Mouse (Mus musculus) heart, adult 9 months (tissue): ENCODE results near the gene Serinc5.
A peak's percentile ranks its signal among the peaks of the same experiment; 100 is the strongest.
"Not testable (repeated sequence)": the region's sequence is repeated elsewhere in the genome, so short reads cannot be mapped to it uniquely, and the experiment has no call there.

ENCODE experiments used
- DNase-seq, 2 experiments: peaks; one replicate each; pipeline ENCODE4 v3.0.0; 2022; ENCODE audit warnings: low spot score in 2 of 2

The Serinc5 gene

DNA sequence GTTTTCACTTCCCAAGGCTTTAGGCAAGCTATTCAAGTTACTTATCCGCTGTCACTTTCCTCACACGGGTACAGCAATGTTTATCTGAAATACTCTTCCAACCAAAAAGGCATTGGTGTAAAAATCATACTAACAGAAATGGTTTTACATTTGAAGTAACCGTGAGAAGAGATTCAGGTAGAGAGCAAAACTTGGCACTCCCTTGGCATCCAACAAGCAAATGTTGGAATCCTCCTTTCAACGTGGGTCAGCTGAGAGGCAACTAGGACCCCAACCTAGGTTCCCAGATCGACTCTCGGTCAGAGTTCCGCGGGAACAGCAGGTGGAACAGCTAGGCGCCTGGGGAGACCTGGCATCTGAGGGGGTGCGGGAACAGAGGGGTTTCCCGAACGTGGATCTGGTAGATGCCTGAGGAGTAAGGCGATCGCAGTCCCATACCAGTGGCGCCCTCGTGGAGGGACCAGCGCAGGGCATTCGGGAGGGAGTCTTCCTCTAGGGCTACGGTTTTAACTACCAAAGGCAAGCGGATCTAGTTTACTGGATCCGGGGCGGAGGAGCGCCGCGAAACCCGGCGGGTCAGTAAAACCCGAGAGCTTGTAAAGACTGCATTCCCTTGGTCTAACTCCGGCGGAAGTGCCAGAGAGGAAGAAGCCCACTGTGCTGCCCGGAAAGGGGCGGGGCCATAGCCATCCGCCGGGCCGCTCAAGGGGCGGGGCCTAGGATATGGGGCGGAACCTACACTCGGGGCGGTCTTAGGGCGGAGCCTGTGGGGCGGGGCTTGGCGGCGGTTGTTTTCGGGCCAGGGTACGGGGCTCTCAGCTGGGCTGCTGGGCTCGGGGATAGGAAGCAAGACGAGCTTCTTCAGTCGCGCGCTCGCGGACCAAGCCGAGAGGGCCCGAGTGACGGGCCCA lies at the start of gene Serinc5:
Serinc5 (plus strand) TSS at position 781 of the 911 bp plus-strand sequence.
- DNase-seq = peak; percentile 97 to 98

DNA sequence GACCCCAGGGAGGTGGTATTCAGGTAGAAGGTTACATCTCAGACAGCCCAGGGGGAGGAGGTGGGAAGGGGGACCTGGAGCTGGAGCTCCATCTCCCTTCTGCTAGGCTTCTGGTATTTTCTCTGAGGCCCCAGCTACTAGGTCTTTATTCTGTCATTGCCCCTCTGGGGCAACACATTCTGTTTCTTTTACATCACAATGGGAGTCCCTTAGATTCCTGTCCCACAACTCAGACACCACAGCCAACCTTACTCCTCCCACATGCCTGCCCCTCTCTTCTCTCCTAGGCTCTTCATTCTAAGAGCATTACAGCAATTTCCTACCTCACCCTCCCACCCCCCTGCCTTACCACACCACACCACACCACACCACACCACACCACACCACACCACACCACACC lies 34.8 kb upstream of the Serinc5 start, which contains the start of gene Spz1:
Spz1 (minus strand) TSS at position 101 of the 400 bp plus-strand sequence.
- no peak for DNase-seq

DNA sequence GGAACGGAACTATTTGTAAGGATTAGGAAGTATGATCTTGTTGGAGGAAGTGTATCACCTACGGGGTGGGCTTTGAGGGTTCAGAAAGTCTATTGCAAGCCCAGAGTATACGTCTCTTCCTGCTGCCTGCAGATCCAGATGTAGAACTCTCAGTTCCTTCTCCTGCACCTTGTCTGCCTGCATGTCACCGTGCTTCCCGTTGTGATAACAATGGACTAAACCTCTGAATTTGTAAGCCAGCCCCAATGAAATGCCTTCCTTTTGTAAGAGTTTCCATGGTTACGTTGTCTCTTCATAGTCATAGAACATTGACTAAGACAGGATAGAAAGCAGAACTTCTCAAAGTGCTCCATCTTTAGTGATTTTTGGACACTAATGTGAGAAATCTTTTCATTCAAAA lies 34.2 kb upstream of the Serinc5 start:
- DNase-seq = no peak

DNA sequence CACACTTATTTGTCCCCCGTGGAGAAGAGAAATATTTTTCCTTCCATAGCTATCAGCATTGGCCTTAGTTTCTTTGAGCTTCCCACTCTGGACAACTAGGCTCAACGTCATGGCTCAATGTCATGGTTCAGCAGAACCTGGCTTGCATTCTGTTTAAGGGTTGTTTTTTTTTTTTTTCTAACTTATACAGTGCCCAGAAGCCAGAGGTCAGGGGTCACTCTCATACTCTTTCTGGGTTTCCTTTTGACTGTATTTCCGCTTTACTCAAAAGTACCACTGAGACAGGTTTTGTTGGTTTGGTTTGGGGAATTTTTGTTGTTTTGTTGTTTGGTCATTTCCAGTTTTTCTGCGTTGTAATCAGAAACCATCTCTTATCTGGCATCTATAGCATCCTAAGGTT lies 32.7 kb upstream of the Serinc5 start:
- DNase-seq = no peak

DNA sequence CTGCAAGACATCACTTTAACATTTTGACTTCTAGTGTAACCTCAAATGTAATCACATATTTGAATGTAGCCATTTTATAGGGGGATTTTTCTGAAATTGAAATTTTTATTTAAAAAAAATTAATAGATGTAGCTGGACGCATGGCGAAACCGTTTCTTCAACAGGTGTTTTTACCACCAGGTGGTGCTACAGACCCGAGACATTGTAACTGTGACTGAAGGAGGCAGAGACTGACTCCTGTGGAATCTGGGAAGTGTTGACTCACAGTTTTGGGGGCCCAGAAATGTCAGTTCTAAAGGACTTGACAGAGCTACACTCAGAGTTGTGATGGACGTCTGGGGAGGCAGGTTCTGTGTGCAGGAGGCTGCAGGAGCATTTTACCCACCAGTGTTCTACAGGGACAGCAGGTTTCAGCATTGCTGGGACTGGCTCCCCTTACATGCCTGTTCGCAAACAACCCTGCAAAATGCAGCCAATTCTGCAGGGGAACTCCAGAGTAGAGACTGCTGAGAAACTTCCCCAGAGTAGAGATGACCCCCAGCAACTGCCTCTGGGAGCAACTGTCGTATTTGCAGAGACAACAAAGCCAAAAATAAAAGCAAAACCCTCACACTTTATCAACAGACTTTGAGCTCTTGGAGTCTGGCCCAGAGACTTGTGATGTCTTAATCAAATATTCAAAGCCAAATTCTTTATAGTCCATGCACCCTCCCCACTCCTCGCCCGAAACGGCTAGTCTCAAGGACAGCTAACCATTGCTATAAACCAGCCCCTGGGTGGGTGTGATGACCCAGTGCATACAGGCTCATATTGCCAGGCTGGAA lies 30.5 kb upstream of the Serinc5 start:
- peak; percentile 31 to 73 for DNase-seq

DNA sequence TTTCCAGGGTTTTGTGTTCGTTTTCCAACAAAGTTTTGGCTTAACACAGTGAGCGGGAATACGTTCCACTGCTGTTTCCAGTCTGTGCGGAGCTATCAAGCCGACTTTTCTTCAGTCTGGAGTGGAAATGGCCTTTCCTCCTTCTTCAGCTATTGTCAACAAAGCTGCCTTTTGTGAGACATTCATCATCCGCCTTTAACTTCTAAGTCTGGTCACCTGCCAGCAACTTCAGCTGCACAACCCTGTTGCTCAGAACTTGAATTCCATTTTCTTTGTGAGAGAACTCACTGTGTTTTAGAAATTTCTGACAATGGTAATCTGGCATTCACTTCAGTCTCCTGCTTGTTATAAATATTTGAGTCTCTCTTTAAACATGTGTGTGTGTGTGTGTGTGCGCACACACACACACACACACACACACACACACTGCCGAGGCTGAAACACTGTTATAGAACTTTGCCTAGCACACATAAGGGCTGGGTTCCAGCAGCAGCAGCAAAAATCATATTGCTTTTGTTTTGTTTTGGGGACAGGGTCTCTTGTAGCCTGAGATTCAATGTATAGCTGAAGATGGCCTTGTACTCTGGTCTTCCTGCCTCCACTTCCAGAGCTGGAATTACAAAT lies 26.7 kb upstream of the Serinc5 start:
- no peak for DNase-seq

DNA sequence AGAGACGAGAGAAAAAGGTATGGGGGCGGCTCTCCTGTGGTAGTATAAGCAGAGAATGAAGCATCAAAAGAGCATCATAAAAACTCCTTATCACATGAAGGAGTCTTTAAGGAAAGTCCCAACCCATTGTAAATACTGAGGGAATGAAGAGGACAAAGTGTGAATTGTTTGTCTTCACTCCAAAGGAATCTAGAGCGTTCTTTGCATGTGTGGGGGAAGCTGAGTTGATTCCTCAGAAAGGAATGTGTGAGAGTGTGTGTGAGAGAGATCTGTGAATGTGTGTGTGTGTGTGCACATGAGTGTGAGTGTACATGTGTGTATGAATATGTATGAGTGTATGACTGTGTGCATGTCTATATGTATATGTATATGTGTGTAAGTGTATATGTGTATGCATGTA lies 22.2 kb upstream of the Serinc5 start:
- DNase-seq = no peak

DNA sequence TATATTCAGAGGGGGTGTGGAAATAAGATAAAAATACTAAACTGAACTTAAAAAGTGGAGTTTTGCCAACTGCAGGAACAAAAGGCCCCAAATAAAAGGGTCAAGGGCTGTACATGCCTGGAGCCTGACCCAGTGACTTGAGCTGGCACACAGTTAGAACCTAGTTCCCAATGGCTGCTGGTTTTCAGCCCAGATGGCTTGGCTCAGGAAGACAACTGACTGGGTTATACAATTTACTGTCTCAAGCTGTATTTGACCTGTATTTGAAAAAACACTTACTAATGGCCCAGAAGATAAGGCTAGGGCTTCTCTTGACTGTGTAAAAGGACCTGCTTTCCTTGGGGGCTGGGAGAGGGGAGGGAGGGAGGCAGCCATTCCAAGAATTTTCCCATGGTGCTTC lies 21.6 kb upstream of the Serinc5 start:
- no peak for DNase-seq

DNA sequence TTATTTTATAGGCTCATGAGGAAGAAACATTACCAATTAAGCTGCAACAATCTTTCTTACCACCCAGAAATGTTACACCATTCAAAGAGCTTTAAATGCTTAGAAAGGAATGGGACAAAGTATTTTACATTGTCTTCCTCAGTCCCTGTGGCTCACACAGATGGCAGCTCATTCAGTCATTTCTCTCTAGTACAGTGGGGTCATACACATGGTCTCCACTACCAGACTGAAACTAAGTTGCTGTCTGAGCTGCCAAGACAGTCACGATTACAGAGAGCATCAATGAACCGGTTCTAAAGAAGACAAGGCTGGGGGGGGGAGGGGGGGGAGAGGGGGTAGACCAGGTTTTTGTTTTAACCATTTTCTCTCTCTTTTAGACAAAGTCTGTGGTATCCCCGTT lies 19.7 kb upstream of the Serinc5 start:
- no peak for DNase-seq

DNA sequence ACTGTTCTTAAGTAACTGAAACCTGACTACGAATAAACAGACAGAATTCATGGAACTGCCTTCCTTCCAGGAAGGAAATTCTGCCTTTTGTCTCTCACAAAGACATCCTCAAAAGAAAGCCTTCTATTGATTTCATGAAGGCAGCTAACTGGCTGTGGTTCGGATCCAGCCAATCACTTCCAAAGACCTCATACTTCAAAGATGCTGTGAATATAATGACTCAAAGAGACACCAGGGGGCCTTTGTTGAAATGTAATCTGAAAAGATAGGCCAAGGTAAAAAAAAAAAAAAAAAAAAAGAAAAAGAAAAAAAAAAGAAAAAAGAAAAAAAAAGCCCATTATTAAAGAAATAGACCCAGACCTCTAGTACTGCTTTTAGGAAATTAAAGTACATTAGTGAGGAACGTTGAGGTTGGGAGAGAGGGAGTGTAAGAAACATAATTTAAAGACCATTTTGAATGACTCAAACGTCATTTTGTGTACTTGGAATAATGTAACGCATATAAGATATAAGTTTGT lies 18.6 kb upstream of the Serinc5 start:
- no peak for DNase-seq

DNA sequence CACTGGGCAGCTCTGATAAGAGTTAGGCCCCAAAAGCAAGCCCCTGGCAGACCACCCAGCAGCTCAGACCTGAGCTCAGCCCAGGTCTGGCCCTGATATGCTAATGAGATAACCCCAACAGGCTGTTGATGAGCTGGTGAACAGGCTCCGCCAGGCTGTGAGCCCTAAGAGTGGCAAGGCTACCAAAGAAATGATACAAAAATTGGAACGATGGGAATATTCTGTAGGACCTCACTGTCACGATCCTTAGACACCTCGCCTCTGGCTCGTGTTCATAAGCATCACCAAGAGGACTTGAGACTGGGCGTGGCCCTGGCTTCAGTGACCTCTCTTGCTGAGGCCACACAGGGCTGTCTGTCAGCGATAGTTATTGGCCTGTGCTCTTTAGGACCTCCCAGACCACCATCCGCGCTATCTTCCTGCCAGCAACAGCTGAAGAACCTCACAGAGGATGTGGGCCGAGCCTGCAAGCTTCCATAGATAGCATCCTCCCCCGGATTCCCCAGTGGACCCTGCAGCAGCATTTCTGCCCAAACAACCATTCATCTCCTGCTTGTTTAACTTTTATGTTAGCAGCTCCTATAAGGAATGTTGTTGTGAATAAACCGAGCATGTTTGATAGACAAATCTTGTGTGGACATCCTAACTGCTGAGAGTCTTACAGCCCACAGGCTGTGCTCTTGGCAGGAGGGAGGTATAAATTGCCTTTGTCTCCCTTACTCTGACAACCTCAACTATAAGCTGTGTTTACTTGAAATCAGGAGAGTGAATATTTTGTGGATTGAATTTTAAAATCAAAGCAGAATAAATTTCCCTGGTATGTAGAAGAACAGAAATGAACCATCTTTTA lies 17.9 kb upstream of the Serinc5 start:
- DNase-seq = peak; percentile 39 to 48

DNA sequence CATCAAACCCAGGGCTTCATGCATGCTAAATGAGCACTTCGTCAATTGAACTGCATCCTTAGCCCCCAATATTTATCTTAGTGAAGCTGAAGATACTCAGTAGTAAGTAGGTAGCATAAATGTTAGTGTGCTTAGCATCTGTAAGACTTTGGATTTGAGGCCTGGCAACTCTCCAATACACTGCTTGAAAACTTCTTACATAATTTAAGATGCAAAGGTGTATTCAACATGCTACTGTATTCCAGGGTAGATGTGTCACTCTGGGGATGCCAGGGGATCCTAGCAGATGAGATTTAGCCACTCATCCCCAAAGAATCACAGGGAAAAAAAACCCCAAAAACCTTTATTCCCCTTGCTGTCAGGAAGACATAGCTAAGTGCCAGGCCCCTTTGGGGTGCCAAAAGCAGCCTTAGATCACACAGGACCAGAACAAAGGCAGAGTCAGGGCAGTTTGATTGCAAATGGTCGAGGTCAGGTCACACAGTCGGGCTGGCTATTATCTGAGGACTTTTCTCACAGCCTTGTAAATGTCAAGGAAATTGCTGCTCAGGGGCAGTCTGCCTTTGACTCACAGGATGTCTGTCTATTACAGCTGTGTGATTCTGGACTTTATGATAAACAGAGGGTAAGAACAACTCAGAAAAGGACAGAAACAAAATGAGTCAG lies 17.0 kb upstream of the Serinc5 start:
- DNase-seq = no peak

DNA sequence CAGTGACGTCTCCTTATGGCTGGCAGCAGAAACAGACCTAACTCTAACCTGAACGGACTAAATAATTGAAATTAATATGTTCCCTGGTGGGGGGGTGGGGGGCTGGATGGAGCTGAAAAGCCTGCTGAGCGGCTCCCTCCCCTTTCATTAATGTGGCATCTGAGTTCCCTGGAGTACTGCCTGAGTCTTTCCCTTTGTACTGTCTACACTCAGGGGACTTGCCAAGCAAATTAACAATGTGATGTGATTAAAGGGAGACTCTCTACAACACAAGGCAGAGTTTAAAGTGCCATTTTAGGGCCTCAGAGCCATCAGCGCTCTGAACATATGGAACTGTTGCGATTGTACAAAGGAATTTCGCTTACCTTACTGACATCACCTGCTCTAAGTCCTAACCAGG lies 16.4 kb upstream of the Serinc5 start:
- DNase-seq = no peak

DNA sequence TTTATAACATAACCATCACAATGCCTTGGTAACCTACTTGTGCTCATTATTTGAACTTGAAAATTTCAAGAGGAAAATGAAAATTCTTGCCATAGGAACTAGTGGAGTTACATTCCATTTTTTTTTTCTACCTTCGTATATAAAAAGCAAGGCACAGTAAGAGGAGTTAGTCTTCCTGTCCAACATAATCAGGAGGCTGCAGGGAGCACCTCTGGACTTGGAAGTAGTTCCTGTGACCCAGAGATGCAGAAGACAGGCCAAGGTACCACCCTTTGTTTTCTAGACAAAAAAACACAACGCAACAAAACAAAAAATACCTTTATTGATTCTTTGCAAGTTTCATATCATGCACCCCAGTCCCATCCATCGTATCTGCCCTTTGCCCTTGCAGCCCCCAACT lies 16.0 kb upstream of the Serinc5 start:
- DNase-seq = no peak

DNA sequence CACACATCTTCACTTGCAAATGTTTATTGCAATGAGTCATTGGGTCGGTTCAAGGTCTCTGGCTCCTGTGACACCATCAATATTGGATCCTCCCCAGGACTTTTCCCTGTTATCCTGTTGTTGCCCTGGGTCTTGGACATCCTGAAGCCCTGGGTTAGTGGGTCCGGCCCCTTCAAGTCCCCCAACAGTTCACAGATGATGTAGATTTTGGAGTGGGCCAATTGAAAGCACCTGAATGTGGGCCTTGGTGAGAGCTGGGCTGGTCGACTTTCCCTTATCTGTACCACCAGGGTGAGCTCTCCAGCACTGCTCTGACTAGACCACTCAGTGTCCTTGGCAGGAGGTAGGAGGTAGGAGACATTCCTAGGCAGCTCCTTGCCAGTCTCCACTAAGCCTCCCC lies 15.5 kb upstream of the Serinc5 start:
- DNase-seq = no peak

DNA sequence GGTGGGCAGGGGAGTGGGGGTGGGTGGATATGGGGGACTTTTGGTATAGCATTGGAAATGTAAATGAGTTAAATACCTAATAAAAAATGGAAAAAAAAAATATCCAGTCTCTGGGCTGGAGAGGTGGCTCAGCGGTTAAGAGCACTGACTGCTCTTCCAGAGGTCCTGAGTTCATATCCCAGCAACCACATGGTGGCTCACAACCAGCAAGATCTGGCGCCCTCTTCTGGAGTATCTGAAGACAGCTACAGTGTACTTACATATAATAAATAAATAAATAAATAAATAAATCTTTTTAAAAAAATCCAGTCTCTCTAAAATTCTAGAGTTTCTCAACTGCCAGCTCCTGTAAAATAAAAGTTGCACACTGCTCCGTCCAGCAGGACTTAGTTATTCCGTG lies 5.6 kb upstream of the Serinc5 start:
- DNase-seq = not testable (repeated sequence)

DNA sequence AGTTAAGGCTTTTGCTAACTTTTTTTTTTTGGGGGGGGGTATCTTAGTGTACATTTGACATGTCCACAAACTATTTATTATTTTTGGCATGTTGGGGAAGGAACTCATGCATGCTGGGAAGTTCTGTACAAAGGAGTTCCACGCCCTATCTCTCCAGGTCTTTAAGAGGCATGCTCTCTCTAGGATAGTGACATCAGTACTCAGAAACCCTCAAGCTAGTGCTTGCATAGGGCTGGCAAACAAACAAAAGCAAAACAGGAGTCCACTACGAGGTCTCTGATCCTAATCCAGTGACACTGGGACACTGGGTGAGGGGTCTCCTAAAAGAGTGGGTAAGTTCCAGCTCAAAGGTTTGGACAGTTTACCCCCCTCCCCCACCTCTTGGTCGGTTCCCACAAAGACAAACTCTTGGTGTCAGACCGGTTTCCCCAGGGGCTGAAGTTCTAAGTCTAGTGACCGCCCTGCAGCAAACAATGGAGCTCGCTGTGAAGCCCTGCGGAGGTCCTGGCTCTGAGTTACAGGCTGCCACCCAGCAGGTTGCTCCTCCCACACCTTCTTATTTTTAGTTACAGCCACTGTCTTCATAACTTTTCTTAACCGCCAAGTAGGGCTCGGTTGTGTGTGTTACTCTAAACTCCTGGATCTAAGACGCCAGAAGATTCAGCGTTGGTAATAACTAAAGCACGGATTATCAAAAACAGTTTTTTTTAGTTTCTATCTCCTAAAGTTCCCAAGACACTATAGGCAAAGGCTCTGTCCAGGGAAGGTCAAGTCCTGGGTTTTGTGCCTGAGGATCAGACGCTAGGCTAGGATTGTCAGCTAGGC lies 1.2 kb upstream of the Serinc5 start:
- peak; percentile 62 to 72 for DNase-seq

DNA sequence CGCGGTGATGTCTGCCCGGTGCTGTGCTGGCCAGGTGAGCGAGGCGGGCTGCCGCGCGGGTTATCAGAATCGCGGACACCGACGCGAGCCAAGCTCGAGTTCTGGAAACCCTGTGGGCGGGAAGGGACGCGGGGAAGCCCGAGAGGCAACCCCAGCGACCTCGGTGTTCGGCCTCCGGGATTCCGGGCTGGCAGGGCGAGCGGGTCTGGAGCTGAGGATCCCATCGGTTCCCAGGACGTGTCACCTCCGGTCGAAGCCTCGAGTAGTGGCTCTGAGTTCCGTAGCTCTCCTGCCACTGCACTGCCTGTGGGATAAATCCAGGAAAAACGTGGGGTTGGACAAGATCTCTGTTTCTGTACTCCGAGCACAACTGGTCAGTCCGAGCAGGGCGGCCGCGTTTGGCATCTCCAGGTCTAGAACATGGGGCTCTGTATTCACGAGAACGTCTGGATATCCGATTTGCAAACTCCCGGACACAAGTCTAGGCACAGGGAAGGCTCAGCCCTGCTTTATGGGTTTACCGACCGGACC lies 428 bp downstream of the Serinc5 start:
- no peak for DNase-seq

DNA sequence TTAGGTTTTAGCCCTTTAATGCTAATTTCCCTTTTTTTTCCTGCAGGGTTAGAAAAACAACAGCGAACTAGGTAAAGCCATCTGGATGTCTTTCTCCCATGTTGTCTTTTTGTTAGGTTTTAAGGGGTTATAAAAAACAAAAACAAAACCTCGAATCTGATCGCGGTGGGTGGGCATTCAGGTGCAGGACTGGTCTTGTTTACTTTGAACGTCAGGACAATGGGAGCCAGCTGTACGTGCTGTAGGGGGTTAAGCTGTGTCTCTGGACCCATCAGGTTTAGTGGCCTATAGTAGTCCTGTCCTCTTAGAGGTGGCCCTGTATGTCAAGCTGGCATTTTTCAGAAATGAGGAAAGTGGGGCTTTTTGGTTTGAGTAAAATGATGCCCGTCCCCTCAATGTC lies 1.0 kb downstream of the Serinc5 start:
- no peak for DNase-seq
